Mouse (Mus musculus): ENCODE data around the gene Tesc.
A peak's percentile ranks its signal among the peaks of the same experiment; 100 is the strongest.

The Tesc gene

DNA sequence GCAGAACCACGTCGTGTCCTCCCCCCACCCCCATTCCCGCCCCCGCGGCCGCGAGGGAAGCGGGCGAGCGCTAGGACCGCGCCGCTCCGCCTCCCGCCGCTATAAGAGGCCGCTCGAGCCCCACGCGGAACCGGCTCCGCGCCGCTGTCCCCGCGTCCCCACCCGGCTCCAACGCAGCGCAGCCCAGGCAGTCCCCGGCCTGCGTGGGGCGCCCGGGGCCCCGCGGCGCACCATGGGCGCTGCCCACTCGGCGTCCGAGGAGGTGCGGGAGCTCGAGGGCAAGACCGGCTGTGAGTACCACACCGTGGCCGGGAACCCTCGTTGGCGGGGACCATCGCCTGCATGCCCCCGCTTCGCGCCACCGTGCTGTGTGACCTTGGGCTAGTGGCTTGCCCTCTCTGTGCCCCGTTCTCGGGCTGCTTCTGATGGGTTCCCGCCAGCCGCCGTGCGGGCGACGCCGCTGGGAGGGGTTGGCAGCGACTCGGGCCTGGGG lies at the start of gene Tesc:
TSS of gene Tesc (plus strand) at position 46 of the 493 bp plus-strand sequence.
- DNase-seq (ENCODE audit: low read depth): peak; percentile 56

DNA sequence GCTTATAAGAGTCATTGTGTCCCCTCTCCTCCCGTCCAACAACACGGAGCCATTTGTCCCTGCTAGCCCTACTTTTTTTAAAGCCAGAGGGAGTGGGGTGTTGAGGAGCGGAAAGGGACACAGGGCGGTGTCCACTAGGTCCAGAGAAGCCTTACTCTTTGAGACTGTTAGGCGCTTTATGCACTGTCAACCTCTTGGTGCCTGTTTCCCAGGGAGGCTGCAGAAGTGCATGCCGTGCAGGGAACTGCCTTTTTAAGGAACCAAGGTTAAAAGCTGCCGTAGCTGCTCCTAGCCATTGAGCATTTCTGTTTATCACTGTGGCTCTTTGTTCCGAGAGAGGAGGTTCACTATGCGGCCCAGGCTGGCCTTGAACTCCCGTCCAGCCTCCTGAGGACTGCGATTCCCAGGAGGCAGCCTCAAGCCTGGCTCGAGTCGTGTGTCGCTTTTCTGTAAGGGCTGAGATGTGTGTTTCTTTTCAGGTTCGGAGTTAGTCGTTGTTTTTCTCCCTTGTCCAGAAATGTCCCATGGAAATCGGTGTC lies 49.3 kb upstream of the Tesc start:
- DNase-seq (ENCODE audit: low read depth): no peak

DNA sequence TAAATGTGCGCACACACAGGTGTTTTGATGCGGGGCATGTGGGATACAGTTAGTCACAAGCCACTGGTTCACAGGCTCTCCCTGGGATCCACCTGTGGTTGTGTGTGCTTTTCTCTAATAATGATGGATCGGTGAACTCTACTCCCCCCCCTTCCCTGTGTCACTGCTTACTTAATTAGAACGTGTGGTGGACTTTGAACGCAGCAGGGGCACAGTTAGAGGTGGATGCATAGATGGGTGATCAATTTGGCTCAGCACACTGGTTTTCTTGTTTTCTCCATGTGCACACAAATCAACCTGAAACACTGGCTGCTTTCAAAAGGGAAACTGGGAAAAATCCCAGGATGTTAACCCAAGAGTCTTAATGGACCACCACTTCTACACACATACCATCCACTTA lies 48.5 kb upstream of the Tesc start:
- no peak for DNase-seq (ENCODE audit: low read depth)

- DNase-seq (ENCODE audit: low read depth): no peak
Measured at GRCm38 (mm10) chr5:117980921-117981320, 46.6 kb upstream of the Tesc start.

DNA sequence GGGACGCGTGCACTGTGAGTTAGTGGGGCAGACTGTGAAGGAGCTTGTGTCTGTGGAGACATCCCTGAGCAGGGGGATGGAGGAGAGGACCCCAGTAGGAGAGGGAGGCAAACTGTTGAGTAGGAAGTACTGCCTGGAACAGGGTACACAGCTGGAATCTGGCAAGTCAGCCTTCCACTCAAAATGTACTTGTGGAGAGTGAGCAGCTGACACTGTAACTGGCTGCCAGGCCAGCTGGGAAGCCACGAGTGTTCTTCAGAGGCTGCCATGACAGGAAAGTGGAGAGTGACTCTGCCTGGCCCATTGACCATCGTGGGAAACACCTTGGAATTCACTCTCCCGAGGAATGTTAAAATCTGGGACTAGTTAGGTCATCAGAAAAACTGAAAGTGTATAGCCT lies 45.6 kb upstream of the Tesc start:
- no peak for DNase-seq (ENCODE audit: low read depth)

- DNase-seq (ENCODE audit: low read depth): no peak
Measured at GRCm38 (mm10) chr5:117986327-117986726, 41.2 kb upstream of the Tesc start.

DNA sequence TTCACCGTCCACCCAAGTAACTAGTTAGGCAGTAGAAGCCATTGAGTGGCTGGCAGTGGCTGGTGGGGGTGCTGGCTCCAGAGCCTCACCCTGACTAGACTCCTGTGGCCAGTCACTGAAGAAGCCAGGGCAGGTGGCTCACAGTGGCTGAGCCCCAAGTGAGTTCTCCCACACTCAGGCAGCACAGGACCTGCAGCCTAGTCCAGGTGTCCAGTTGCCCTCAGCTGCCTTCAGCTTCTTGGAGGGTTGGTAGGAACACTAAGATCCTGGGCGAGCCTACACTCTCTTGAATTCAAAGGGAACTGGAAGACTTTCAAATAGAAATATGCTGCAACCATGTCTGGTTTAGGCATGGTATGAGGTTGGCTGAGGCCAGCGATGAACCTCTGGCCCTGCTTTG lies 39.7 kb upstream of the Tesc start:
- no peak for DNase-seq (ENCODE audit: low read depth)

- no peak for DNase-seq (ENCODE audit: low read depth)
Measured at GRCm38 (mm10) chr5:117988367-117988766, 39.2 kb upstream of the Tesc start.

- no peak for DNase-seq (ENCODE audit: low read depth)
Measured at GRCm38 (mm10) chr5:117989773-117990172, 37.8 kb upstream of the Tesc start.

DNA sequence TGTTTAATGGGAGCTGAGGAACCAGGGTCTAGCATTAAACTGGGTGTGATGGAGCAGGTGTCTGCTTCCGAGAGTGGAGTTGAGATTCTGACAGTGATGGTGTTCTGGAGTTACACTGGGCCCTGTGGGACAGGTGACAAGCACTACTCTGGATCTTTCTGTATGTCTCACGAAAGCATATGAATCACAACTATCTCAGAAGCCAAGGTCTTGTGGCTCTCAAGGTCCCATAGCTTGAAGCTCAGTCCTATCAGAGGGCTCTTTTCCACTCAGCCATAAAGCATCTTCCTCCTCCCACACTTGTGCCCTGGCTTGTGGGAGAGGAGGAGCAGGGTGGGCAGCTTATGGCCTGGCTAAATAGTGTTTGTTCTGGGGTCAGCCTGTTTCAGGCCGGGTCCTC lies 36.6 kb upstream of the Tesc start:
- no peak for DNase-seq (ENCODE audit: low read depth)

DNA sequence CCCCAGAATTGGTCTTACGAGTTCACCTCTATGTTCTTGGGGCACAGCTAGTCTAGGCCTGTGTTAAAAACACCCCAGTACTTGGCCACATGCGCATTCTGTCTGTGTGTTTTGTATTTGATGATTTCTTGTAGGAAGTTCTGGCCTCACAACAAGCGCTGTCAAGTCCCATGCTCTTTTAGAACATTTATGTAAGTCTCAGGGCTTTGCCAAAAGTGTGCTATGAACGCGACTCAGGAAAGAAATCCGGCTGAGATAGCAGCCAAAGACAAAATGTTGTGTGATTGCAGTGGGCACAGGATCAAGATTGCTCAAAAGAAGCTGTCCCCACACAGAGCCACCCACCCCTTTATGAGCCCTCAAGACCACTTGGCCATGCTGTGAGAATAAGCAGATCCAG lies 34.0 kb upstream of the Tesc start:
- no peak for DNase-seq (ENCODE audit: low read depth)

GRCm38 (mm10) chr5:117995372-117995901 lies 32.1 kb upstream of the Tesc start:
- DNase-seq (ENCODE audit: low read depth): no peak

DNA sequence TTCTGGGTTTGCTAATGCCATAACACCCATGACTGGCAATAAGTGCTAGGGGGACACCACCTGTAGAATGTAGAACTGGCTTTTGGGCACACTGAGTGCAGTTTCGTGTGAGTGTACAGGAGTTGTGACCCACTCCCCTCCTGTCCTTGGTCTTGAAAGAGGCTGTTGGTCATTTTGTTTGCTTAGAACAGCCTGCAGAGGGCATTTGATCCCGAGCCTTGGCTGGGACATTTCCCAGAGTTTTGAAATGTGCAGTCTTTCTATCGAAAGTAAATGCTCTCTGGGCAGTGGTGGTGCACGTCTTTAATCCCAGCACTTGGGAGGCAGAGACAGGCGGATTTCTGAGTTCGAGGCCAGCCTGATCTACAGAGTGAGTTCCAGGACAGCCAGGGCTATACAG lies 31.6 kb upstream of the Tesc start:
- no peak for DNase-seq (ENCODE audit: low read depth)

DNA sequence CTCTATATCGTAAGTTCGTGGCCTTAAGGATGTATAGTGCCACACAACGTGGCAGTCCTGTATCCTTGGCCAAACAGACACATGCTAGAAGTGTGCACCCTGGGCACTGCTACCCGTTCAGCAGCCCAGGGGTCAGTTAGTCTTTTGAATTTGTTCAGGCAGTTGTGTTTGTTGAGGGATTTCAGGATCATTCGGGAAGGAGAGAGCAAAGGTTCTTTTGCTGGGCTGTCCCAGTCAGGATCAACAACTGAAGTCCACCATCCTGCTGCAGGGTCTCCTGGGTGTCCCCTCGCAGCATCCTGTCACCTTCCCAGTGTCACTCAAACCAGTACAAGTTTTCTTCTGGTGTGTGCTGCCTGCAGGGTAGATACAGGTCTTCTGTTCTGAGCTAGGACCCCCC lies 31.0 kb upstream of the Tesc start:
- no peak for DNase-seq (ENCODE audit: low read depth)

- no peak for DNase-seq (ENCODE audit: low read depth)
Measured at GRCm38 (mm10) chr5:117997434-117997970, 30.0 kb upstream of the Tesc start.

GRCm38 (mm10) chr5:117999061-117999460 lies 28.5 kb upstream of the Tesc start:
- DNase-seq (ENCODE audit: low read depth): no peak

GRCm38 (mm10) chr5:117999584-117999983 lies 28.0 kb upstream of the Tesc start:
- DNase-seq (ENCODE audit: low read depth): no peak

GRCm38 (mm10) chr5:118002059-118002458 lies 25.5 kb upstream of the Tesc start:
- DNase-seq (ENCODE audit: low read depth): peak; percentile 75

GRCm38 (mm10) chr5:118004619-118005018 lies 22.9 kb upstream of the Tesc start:
- DNase-seq (ENCODE audit: low read depth): peak; percentile 78

DNA sequence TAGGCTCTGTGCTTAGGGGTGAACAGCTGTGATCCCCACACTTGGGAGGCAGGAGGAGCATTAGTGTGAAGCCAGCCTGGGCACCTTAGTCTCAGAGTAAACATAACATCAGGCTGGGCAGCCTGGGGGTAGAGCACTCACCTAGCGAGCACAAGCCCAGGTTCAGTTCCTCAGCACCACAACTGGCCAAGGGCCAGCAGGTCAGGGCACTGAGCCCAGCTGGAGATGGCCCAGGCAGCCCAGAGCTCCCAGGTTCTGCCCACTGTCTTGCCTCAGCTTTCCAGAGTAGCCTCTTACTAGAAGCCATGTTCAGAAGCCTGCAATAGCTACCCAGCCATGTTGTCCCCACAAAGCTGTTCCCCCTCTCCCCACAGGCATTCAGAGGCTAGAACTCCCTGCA lies 21.8 kb upstream of the Tesc start:
- DNase-seq (ENCODE audit: low read depth): no peak

DNA sequence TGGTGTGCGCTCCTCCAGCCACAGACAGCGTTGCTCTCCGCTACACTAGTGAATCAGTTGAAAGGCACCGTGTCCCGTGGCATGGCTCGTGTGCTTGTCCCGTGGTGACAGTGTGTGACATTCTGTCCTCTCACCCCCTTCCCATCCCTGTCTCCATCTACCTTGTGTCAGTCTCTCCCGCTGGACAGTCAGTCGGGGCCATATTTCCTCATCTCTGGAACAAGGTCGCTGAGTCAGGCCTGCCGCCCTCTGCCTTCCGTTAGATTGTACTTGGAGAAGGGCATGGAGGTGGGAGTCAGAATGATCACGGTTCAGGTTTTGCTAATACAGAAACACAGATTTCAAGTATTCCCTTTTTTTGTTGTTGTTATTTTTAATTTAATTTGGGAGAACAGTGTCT lies 19.2 kb upstream of the Tesc start:
- no peak for DNase-seq (ENCODE audit: low read depth)

GRCm38 (mm10) chr5:118010872-118011271 lies 16.7 kb upstream of the Tesc start:
- DNase-seq (ENCODE audit: low read depth): no peak

GRCm38 (mm10) chr5:118011796-118012195 lies 15.7 kb upstream of the Tesc start:
- no peak for DNase-seq (ENCODE audit: low read depth)

DNA sequence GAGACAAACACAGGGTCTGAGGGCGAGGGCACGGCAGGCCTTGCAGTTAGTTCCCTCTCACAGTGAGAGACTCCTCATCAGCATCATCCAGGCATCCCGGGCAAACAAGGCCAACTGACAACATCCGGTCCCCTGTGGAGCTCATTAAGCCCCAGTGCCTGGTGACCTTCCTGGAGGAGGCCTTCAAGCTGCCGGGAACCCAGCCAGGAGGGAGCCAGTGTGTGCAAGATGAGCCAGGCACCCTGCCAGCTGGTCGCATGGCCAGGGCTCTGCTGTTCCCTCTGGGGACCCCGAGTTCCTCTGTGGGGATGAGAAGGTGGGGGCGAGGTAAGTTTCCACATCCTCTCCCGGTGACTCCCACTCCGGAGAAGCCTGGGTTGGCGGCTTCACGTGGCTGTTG lies 12.5 kb upstream of the Tesc start:
- no peak for DNase-seq (ENCODE audit: low read depth)
